Comparison of ENCODE assay signal across 10 mouse cellular contexts in genomic region chr15:37031334-37032150, GRCm38 (mm10). TPM values are rescaled to one million over a fixed set of nuclear protein-coding genes. Genes with fewer than 3 reads are reported as not detected.
DNase-seq lines count a peak whose midpoint lies in the region; ATAC-seq lines count a peak whose summit lies in the region.
"Had no signal": no experiment of that assay in that cellular context is flagged by ENCODE, and none has a peak within 500 bp of the region (broad histone marks: within the 10 kb centered on the region; RNA-seq: fewer than 3 reads in every experiment).

No protein-coding gene starts in this region.

- H3K9me3 ChIP-seq in limb, embryonic 11.5 days (ENCODE audit: control insufficient read depth, low read length), result no peaks in the 10 kb centered on the region
- no peaks in the 10 kb centered on the region for H3K9me3 ChIP-seq in limb, embryonic 10.5 days (replicated peaks)

- no peaks in the 10 kb centered on the region for H3K36me3 ChIP-seq in limb, embryonic 11.5 days (ENCODE audit: control insufficient read depth, insufficient read depth, low read length)
- no peaks in the 10 kb centered on the region for H3K36me3 ChIP-seq in limb, embryonic 10.5 days

- 37% methylated on average over 6 of the region's 6 CpGs for WGBS in limb, embryonic 11.5 days
- 41% methylated on average over 6 of the region's 6 CpGs for WGBS in limb, embryonic 10.5 days

- DNase-seq in limb, embryonic 11.5 days (ENCODE audit: low spot score), result no peak
- no peak for DNase-seq in limb, embryonic 10.5 days (ENCODE audit: low spot score)
- peak; percentile 89 for DNase-seq in fibroblast of lung, adult 2 months (ENCODE audit: low read depth)
- DNase-seq in left cerebral cortex, adult 9 months (ENCODE audit: low spot score in 2 of 2), result peak; percentile 69 to 79
- peak; percentile 39 to 52 for DNase-seq in right cerebral cortex, adult 2 months (ENCODE audit: low spot score in 2 of 2)
- no peak for DNase-seq in heart, adult 8-10 months (ENCODE audit: low spot score)
- DNase-seq in ovary, postnatal 14 days (ENCODE audit: low spot score), result no peak
- no peak for DNase-seq in cerebellum, adult 11 months
- DNase-seq: liver had no signal

- no peak for ATAC-seq in limb, embryonic 11.5 days (ENCODE audit: insufficient number of reproducible peaks, low FRiP score, low TSS enrichment, low read depth)

- H3K27ac ChIP-seq in limb, embryonic 11.5 days (replicated peaks; ENCODE audit: low read depth, low read length), result 0 out of 2 replicates have a peak overlapping the region, but pooled peaks have one; percentile 26
- H3K27ac ChIP-seq in limb, embryonic 10.5 days, result no peak overlapping the region

- H3K27me3 ChIP-seq in limb, embryonic 11.5 days (ENCODE audit: control insufficient read depth, insufficient read depth, low read length), result no peaks in the 10 kb centered on the region
- no peaks in the 10 kb centered on the region for H3K27me3 ChIP-seq in limb, embryonic 10.5 days (ENCODE audit: low read depth, poor library complexity, severe bottlenecking)

- H3K4me3 ChIP-seq in limb, embryonic 11.5 days (ENCODE audit: low read depth, low read length), result no peak overlapping the region
- H3K4me3 ChIP-seq in limb, embryonic 10.5 days, result no peak overlapping the region
- H3K4me3 ChIP-seq: erythroblast, embryonic 14.5 days had no signal

- H3K9ac ChIP-seq in limb, embryonic 11.5 days (ENCODE audit: low read length), result no peak overlapping the region

- no peaks in the 10 kb centered on the region for H3K4me1 ChIP-seq in limb, embryonic 11.5 days (ENCODE audit: control insufficient read depth, insufficient read depth, low read length)
- peaks cover 6% of the 10 kb centered on the region; the same call in 1 of the 2 replicates for H3K4me1 ChIP-seq in limb, embryonic 10.5 days

- H3K4me2 ChIP-seq in limb, embryonic 11.5 days (ENCODE audit: low read depth, severe bottlenecking), result no peak overlapping the region

RNA-seq across cellular contexts. Expression of gene Zfp706, which starts 24.0 kb away (rescaled TPM):
- 420 and 444 TPM in 2 replicates for polyA plus RNA-seq in limb, embryonic 11.5 days (2014; fragmentation: Nextera tagmentation; extraction: Ambion mirVana)
- polyA plus RNA-seq in limb, embryonic 10.5 days (2016; fragmentation: Nextera tagmentation; extraction: Ambion mirVana), result 509 and 547 TPM in 2 replicates
- total RNA-seq in heart, adult 8-10 months (2022), result 100 to 1,000 TPM; 214 to 231 (median 227) TPM

Comparison
In these comparisons a context has a peak if more than half of its experiments do, and no peak if none do; other contexts are left out.
1. DNase-seq: peak in fibroblast of lung, adult 2 months (single experiment), left cerebral cortex, adult 9 months (2 of 2) and right cerebral cortex, adult 2 months (2 of 2); none in limb, embryonic 11.5 days (single experiment), limb, embryonic 10.5 days (single experiment), heart, adult 8-10 months (single experiment), ovary, postnatal 14 days (single experiment) and cerebellum, adult 11 months (single experiment).